Mouse (Mus musculus) heart, embryonic 10.5 days (tissue): ENCODE results near the gene St7. TPM values are rescaled to one million over a fixed set of nuclear protein-coding genes. Genes with fewer than 3 reads are reported as not detected.

ENCODE experiments used
- DNase-seq: peaks from one replicate; pipeline ENCODE4 v3.0.0-alpha.2; 2017; ENCODE audit warnings: low spot score
- H3K27ac ChIP-seq: fragments of 300-500 bp; sonication (generic); 2 replicates; pipeline ENCODE4 v1.5.1; 2016; ENCODE audit warnings: mild to moderate bottlenecking
- H3K27me3 ChIP-seq: fragments of 300-500 bp; sonication (generic); 2 replicates; pipeline ENCODE4 v1.6.1; 2016; ENCODE audit warnings: mild to moderate bottlenecking; ENCODE audit not compliant: poor library complexity, insufficient read depth, severe bottlenecking
- H3K36me3 ChIP-seq: fragments of 300-500 bp; sonication (generic); 2 replicates; pipeline ENCODE4 v1.6.1; 2016; ENCODE audit warnings: mild to moderate bottlenecking, moderate library complexity
- H3K4me1 ChIP-seq: fragments of 300-500 bp; sonication (generic); 2 replicates; pipeline ENCODE4 v1.6.1; 2016; ENCODE audit warnings: mild to moderate bottlenecking
- H3K4me3 ChIP-seq: fragments of 300-500 bp; sonication (generic); 2 replicates; pipeline ENCODE4 v1.5.1; 2016; ENCODE audit warnings: mild to moderate bottlenecking, moderate library complexity
- H3K9me3 ChIP-seq: fragments of 300-500 bp; sonication (generic); 2 replicates; pipeline ENCODE4 v1.6.1; 2016; ENCODE audit warnings: mild to moderate bottlenecking, moderate library complexity
- WGBS: fragments of 180-500 bp; shearing (Covaris S2); methylation state at CpG from one replicate; pipeline ENCODE4 v1.1.7; 2016; 5-methylcytosine and 5-hydroxymethylcytosine counted together
- polyA plus RNA-seq: library from polyadenylated mRNA; unstranded; fragments of >200 nt; fragmentation: Nextera tagmentation; extraction: Ambion mirVana; gene quantifications from 2 replicates; pipeline ENCODE4 v1.2.1, GENCODE M21; 2016

Gene St7
- polyA plus RNA-seq, 1 experiment from 2014 or later: 24.0 TPM

GRCm38 (mm10) chr6:17931187-17931586 lies 238.5 kb downstream of the St7 start:
- DNase-seq: no peak
- Histone ChIP-seq H3K27ac (no peak overlapping the region), H3K9me3 (no peaks in the 10 kb centered on the region), H3K4me1 (peaks cover 12% of the 10 kb centered on the region), H3K36me3 (peaks cover 21% of the 10 kb centered on the region; the same call in 1 of the 2 replicates), H3K27me3 (no peaks in the 10 kb centered on the region), H3K4me3 (no peak overlapping the region)
- 87% methylated on average over 2 of the region's 2 CpGs for WGBS

- no peak for DNase-seq
- H3K27me3 ChIP-seq: no peaks in the 10 kb centered on the region
- H3K9me3 ChIP-seq: no peaks in the 10 kb centered on the region
- H3K4me3 ChIP-seq: no peak overlapping the region
- no peak overlapping the region for H3K27ac ChIP-seq
- 78% methylated on average over 7 of the region's 7 CpGs for WGBS
- H3K36me3 ChIP-seq: peaks cover 21% of the 10 kb centered on the region; the same call in 1 of the 2 replicates
- peaks cover 12% of the 10 kb centered on the region for H3K4me1 ChIP-seq
These were observed 239.1 kb downstream of the St7 start for GRCm38 (mm10) chr6:17931835-17932234.

GRCm38 (mm10) chr6:17932806-17933205 lies 240.1 kb downstream of the St7 start:
- Histone ChIP-seq H3K4me3 (no peak overlapping the region), H3K27me3 (no peaks in the 10 kb centered on the region), H3K27ac (no peak overlapping the region), H3K36me3 (peaks cover 21% of the 10 kb centered on the region; the same call in 1 of the 2 replicates), H3K4me1 (peaks cover 9% of the 10 kb centered on the region), H3K9me3 (no peaks in the 10 kb centered on the region)
- no peak for DNase-seq
- 70% methylated on average over 8 of the region's 8 CpGs for WGBS

GRCm38 (mm10) chr6:17938631-17939346 lies 246.1 kb downstream of the St7 start:
- Histone ChIP-seq H3K9me3 (no peaks in the 10 kb centered on the region), H3K27ac (0 out of 2 replicates have a peak overlapping the region, but pooled peaks have one; percentile 32), H3K4me3 (no peak overlapping the region), H3K36me3 (peaks cover 21% of the 10 kb centered on the region; the same call in 1 of the 2 replicates), H3K27me3 (no peaks in the 10 kb centered on the region), H3K4me1 (peaks cover 51% of the 10 kb centered on the region)
- DNase-seq: no peak
- 23% methylated on average over 11 of the region's 11 CpGs for WGBS

GRCm38 (mm10) chr6:17941916-17942315 lies 249.2 kb downstream of the St7 start:
- no peak for DNase-seq
- no peaks in the 10 kb centered on the region for H3K27me3 ChIP-seq
- H3K36me3 ChIP-seq: no peaks in the 10 kb centered on the region
- no peak overlapping the region for H3K4me3 ChIP-seq
- peak overlapping the region; percentile 67; the same call in 1 of the 2 replicates for H3K27ac ChIP-seq
- peaks cover 66% of the 10 kb centered on the region for H3K4me1 ChIP-seq
- no peaks in the 10 kb centered on the region for H3K9me3 ChIP-seq
- WGBS: 14% methylated on average over 2 of the region's 2 CpGs

GRCm38 (mm10) chr6:17942344-17942743 lies 249.6 kb downstream of the St7 start:
- Histone ChIP-seq H3K4me1 (peaks cover 69% of the 10 kb centered on the region), H3K27ac (peak overlapping the region; percentile 67; the same call in 1 of the 2 replicates), H3K27me3 (no peaks in the 10 kb centered on the region), H3K4me3 (no peak overlapping the region), H3K9me3 (no peaks in the 10 kb centered on the region), H3K36me3 (no peaks in the 10 kb centered on the region)
- WGBS: 12% methylated on average over 7 of the region's 7 CpGs
- no peak for DNase-seq

- Histone ChIP-seq H3K36me3 (no peaks in the 10 kb centered on the region), H3K4me3 (no peak overlapping the region), H3K27ac (0 out of 2 replicates have a peak overlapping the region, but pooled peaks have one; percentile 4), H3K4me1 (peaks cover 62% of the 10 kb centered on the region), H3K27me3 (no peaks in the 10 kb centered on the region), H3K9me3 (no peaks in the 10 kb centered on the region)
- 66% methylated on average over 9 of the region's 9 CpGs for WGBS
- DNase-seq: no peak
These were observed 251.3 kb downstream of the St7 start for GRCm38 (mm10) chr6:17943877-17944617.

GRCm38 (mm10) chr6:17946456-17946855 lies 253.7 kb downstream of the St7 start:
- Histone ChIP-seq H3K27me3 (no peaks in the 10 kb centered on the region), H3K4me3 (no peak overlapping the region), H3K36me3 (no peaks in the 10 kb centered on the region), H3K9me3 (no peaks in the 10 kb centered on the region), H3K4me1 (peaks cover 46% of the 10 kb centered on the region), H3K27ac (peak overlapping the region; percentile 42; the same call in 1 of the 2 replicates)
- 38% methylated on average over 5 of the region's 5 CpGs for WGBS
- peak; percentile 57 for DNase-seq

- WGBS: 45% methylated on average over 11 of the region's 11 CpGs
- Histone ChIP-seq H3K27ac (no peak overlapping the region; the same call in 1 of the 2 replicates), H3K36me3 (no peaks in the 10 kb centered on the region), H3K4me3 (no peak overlapping the region), H3K9me3 (no peaks in the 10 kb centered on the region), H3K4me1 (peaks cover 41% of the 10 kb centered on the region), H3K27me3 (no peaks in the 10 kb centered on the region)
- DNase-seq: no peak
These were observed 254.5 kb downstream of the St7 start for GRCm38 (mm10) chr6:17947130-17947831.

- Histone ChIP-seq H3K9me3 (no peaks in the 10 kb centered on the region), H3K4me1 (peaks cover 38% of the 10 kb centered on the region)
- WGBS: 84% methylated on average over 5 of the region's 5 CpGs
These were observed 256.4 kb downstream of the St7 start for GRCm38 (mm10) chr6:17949103-17949502.

GRCm38 (mm10) chr6:17951779-17952178 lies 259.0 kb downstream of the St7 start:
- Histone ChIP-seq H3K9me3 (no peaks in the 10 kb centered on the region), H3K27ac (no peak overlapping the region), H3K27me3 (no peaks in the 10 kb centered on the region), H3K4me1 (peaks cover 25% of the 10 kb centered on the region), H3K36me3 (no peaks in the 10 kb centered on the region), H3K4me3 (no peak overlapping the region)
- 90% methylated on average over 8 of the region's 8 CpGs for WGBS
- DNase-seq: no peak

More at GRCm38 (mm10) chr6:17949103-17949502, 256.4 kb downstream of the St7 start:
- H3K4me3 ChIP-seq: no peak overlapping the region
- no peaks in the 10 kb centered on the region for H3K27me3 ChIP-seq
- H3K36me3 ChIP-seq: no peaks in the 10 kb centered on the region
- no peak for DNase-seq
- no peak overlapping the region for H3K27ac ChIP-seq

GRCm38 (mm10) chr6:17963455-17963854 lies 270.7 kb downstream of the St7 start:
- WGBS: 58% methylated on average over 3 of the region's 3 CpGs
- Histone ChIP-seq H3K9me3 (no peaks in the 10 kb centered on the region), H3K4me1 (no peaks in the 10 kb centered on the region), H3K27me3 (no peaks in the 10 kb centered on the region), H3K27ac (no peak overlapping the region), H3K4me3 (no peak overlapping the region), H3K36me3 (no peaks in the 10 kb centered on the region)
- DNase-seq: no peak
